Mouse (Mus musculus) neural tube, embryonic 11.5 days (tissue): ENCODE results near the gene Sec63. TPM values are rescaled to one million over a fixed set of nuclear protein-coding genes. Genes with fewer than 3 reads are reported as not detected.

Experiments
- ATAC-seq: fragments of 200-750 bp; cut with Nextera tagmentation; 2 replicates; pipeline ENCODE4 v1.8.0; 2017; ENCODE audit warnings: moderate number of reproducible peaks, mild to moderate bottlenecking, moderate TSS enrichment, moderate library complexity; ENCODE audit not compliant: insufficient read depth, low FRiP score, low TSS enrichment
- DNase-seq: peaks from one replicate; pipeline ENCODE4 v3.0.0-alpha.2; 2015; ENCODE audit warnings: low spot score
- H3K27ac ChIP-seq: fragments of 300-500 bp; sonication (generic); 2 replicates; pipeline ENCODE4 v1.5.1; 2014; ENCODE audit warnings: low read depth, mild to moderate bottlenecking, low read length
- H3K27me3 ChIP-seq: fragments of 300-500 bp; sonication (generic); 2 replicates; pipeline ENCODE4 v1.6.1; 2014; ENCODE audit warnings: mild to moderate bottlenecking, low read length, mixed read lengths; ENCODE audit not compliant: control insufficient read depth, insufficient read depth
- H3K36me3 ChIP-seq: fragments of 300-500 bp; sonication (generic); 2 replicates; pipeline ENCODE4 v1.6.1; 2014; ENCODE audit warnings: mild to moderate bottlenecking, low read length, moderate library complexity, mixed read lengths; ENCODE audit not compliant: control insufficient read depth, insufficient read depth
- H3K4me1 ChIP-seq: fragments of 300-500 bp; sonication (generic); 2 replicates; pipeline ENCODE4 v1.6.1; 2014; ENCODE audit warnings: low read length, mixed read lengths; ENCODE audit not compliant: control insufficient read depth, insufficient read depth
- H3K4me2 ChIP-seq: fragments of 300-500 bp; sonication (generic); 2 replicates; pipeline ENCODE4 v1.6.1; 2014; ENCODE audit warnings: low read depth, mild to moderate bottlenecking, moderate library complexity
- H3K4me3 ChIP-seq: fragments of 300-500 bp; sonication (generic); 2 replicates; pipeline ENCODE4 v1.5.1; 2014; ENCODE audit warnings: low read depth, low read length
- H3K9ac ChIP-seq: fragments of 300-500 bp; sonication (generic); 2 replicates; pipeline ENCODE4 v1.6.1; 2014; ENCODE audit warnings: mild to moderate bottlenecking, low read length
- H3K9me3 ChIP-seq: fragments of 300-500 bp; sonication (generic); 2 replicates; pipeline ENCODE4 v1.6.1; 2016; ENCODE audit warnings: low read length; ENCODE audit not compliant: control insufficient read depth
- WGBS: fragments of 180-500 bp; shearing (Covaris S2); extraction: QIAGEN DNeasy Blood & Tissue Kit; methylation state at CpG from one replicate; pipeline ENCODE4 v1.1.7; 2014; 5-methylcytosine and 5-hydroxymethylcytosine counted together
- polyA plus RNA-seq: library from polyadenylated mRNA; unstranded; fragments of >200 nt; fragmentation: Nextera tagmentation; extraction: Ambion mirVana; gene quantifications from 2 replicates; pipeline ENCODE4 v1.2.1, GENCODE M21; 2014

The Sec63 gene
- polyA plus RNA-seq, 1 experiment from 2014 or later = 36.0 TPM

GRCm38 (mm10) chr10:42838736-42839135 lies 77.4 kb downstream of the Sec63 start:
- H3K4me2 ChIP-seq = no peak overlapping the region
- DNase-seq (no peak), ATAC-seq (no peak)
- H3K27ac ChIP-seq = no peak overlapping the region
- no peaks in the 10 kb centered on the region; the same call in 1 of the 2 replicates for H3K36me3 ChIP-seq
- WGBS = 94% methylated on average over 2 of the region's 2 CpGs
- peaks cover 3% of the 10 kb centered on the region; the same call in 1 of the 2 replicates for H3K4me1 ChIP-seq
- H3K4me3 ChIP-seq = no peak overlapping the region
- H3K27me3 ChIP-seq = no peaks in the 10 kb centered on the region
- H3K9me3 ChIP-seq = no peaks in the 10 kb centered on the region
- no peak overlapping the region for H3K9ac ChIP-seq

DNA sequence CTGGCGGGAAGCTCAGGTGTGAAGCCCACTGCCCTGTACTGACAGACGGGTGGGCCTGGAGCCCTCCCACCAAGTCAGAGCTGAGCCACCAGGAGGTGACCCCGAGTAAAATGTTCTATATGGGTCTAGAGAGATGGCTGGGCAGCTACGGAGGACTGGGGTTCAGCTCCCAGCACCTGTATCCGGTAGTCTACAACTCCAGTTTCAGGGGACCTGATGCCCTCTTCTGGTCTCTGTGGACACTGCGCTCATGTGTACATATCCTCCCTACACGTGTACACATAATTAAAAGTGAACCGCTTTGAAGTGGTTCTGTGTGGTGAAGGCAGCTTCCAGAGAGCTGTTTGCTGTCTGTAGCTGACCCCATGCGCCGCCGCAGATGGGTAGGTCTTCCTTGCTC lies 78.7 kb downstream of the Sec63 start:
- Histone ChIP-seq H3K27me3 (no peaks in the 10 kb centered on the region), H3K9me3 (no peaks in the 10 kb centered on the region), H3K4me3 (no peak overlapping the region), H3K27ac (no peak overlapping the region), H3K9ac (no peak overlapping the region), H3K4me1 (no peaks in the 10 kb centered on the region), H3K36me3 (no peaks in the 10 kb centered on the region), H3K4me2 (no peak overlapping the region)
- no peak for ATAC-seq
- no peak for DNase-seq
- WGBS = 96% methylated on average over 11 of the region's 11 CpGs

- H3K36me3 ChIP-seq = no peaks in the 10 kb centered on the region
- H3K4me3 ChIP-seq = no peak overlapping the region
- no peak overlapping the region for H3K4me2 ChIP-seq
- H3K27me3 ChIP-seq = no peaks in the 10 kb centered on the region
- H3K4me1 ChIP-seq = no peaks in the 10 kb centered on the region
- DNase-seq = peak; percentile 31
- no peak overlapping the region for H3K27ac ChIP-seq
- H3K9ac ChIP-seq = no peak overlapping the region
- 63% methylated on average over 16 of the region's 16 CpGs for WGBS
- ATAC-seq = no peak
- H3K9me3 ChIP-seq = no peaks in the 10 kb centered on the region
Measured at GRCm38 (mm10) chr10:42841531-42842195, 80.4 kb downstream of the Sec63 start.

GRCm38 (mm10) chr10:42842358-42842757 lies 81.1 kb downstream of the Sec63 start:
- WGBS = 9% methylated on average over 9 of the region's 9 CpGs
- DNase-seq (peak; percentile 81), ATAC-seq (peak; percentile 72)
- H3K4me2 ChIP-seq = no peak overlapping the region
- no peak overlapping the region for H3K27ac ChIP-seq
- no peak overlapping the region for H3K4me3 ChIP-seq
- H3K36me3 ChIP-seq = no peaks in the 10 kb centered on the region
- no peak overlapping the region for H3K9ac ChIP-seq
- no peaks in the 10 kb centered on the region for H3K27me3 ChIP-seq
- no peaks in the 10 kb centered on the region for H3K9me3 ChIP-seq
- H3K4me1 ChIP-seq = no peaks in the 10 kb centered on the region

GRCm38 (mm10) chr10:42843416-42843815 lies 82.1 kb downstream of the Sec63 start:
- WGBS = 88% methylated on average over 1 of the region's 1 CpGs
- H3K27ac ChIP-seq = no peak overlapping the region
- H3K4me1 ChIP-seq = no peaks in the 10 kb centered on the region
- H3K27me3 ChIP-seq = no peaks in the 10 kb centered on the region
- ATAC-seq = no peak
- DNase-seq = no peak
- no peak overlapping the region for H3K4me2 ChIP-seq
- H3K4me3 ChIP-seq = no peak overlapping the region
- no peaks in the 10 kb centered on the region for H3K36me3 ChIP-seq
- no peaks in the 10 kb centered on the region for H3K9me3 ChIP-seq
- H3K9ac ChIP-seq = no peak overlapping the region

DNA sequence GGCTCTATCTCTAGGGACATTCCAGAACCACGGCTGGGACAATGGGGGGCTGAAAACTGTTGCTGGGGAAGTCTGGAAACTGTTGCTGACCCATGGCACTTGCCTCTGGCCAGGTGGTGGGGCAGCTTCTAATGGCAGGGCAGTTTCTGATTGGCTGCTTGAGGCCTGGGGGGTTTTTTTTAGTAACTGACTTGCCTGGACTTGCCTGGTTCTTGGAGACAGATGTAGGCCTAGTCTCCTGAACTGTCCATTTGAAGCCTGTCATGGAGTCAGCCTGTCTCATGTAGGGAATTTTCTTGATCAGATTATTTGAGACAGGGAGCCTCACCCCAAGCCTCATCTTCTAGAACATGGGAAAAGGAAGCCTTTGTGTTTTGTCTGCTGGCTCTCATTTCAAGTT lies 84.2 kb downstream of the Sec63 start:
- DNase-seq = no peak
- 43% methylated on average over 1 of the region's 1 CpGs for WGBS
- H3K36me3 ChIP-seq = no peaks in the 10 kb centered on the region
- H3K27me3 ChIP-seq = no peaks in the 10 kb centered on the region
- no peak for ATAC-seq
- no peak overlapping the region for H3K4me3 ChIP-seq
- no peak overlapping the region for H3K4me2 ChIP-seq
- no peak overlapping the region for H3K9ac ChIP-seq
- H3K27ac ChIP-seq = no peak overlapping the region
- no peaks in the 10 kb centered on the region for H3K4me1 ChIP-seq
- no peaks in the 10 kb centered on the region for H3K9me3 ChIP-seq

GRCm38 (mm10) chr10:42848179-42849080 lies 87.1 kb downstream of the Sec63 start:
- Histone ChIP-seq H3K27ac (no peak overlapping the region), H3K4me1 (no peaks in the 10 kb centered on the region), H3K9me3 (no peaks in the 10 kb centered on the region), H3K36me3 (no peaks in the 10 kb centered on the region), H3K9ac (no peak overlapping the region), H3K4me2 (no peak overlapping the region), H3K4me3 (no peak overlapping the region), H3K27me3 (no peaks in the 10 kb centered on the region)
- DNase-seq (no peak), ATAC-seq (no peak)
- 92% methylated on average over 13 of the region's 13 CpGs for WGBS

GRCm38 (mm10) chr10:42849081-42849400 lies 87.7 kb downstream of the Sec63 start:
- WGBS = 88% methylated on average over 7 of the region's 7 CpGs
- ATAC-seq (no peak), DNase-seq (no peak)

DNA sequence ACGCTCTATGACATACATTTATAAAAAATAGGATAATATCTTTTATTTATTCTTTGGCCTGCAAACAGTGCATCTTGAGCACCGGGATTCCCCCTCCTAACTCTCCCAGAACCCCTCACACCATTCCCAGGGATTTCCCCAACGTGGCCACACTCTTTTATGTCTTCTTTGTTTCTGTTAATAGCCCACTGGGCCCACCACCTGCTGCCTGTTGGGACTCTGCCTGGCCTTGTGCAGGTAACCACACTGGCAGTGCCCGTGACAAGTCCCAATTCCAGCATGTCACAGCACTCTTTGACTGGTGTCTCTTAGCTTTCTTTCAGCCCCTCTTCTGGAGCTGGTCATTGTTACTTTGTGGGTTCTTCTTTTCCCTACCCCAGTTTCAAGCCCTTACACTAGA lies 93.5 kb downstream of the Sec63 start:
- 63% methylated on average over 4 of the region's 4 CpGs for WGBS
- H3K9ac ChIP-seq = no peak overlapping the region
- no peak overlapping the region for H3K27ac ChIP-seq

More at GRCm38 (mm10) chr10:42849081-42849400, 87.7 kb downstream of the Sec63 start:
- H3K27me3 ChIP-seq = no peaks in the 10 kb centered on the region
- H3K4me1 ChIP-seq = no peaks in the 10 kb centered on the region
- no peak overlapping the region for H3K27ac ChIP-seq
- H3K9ac ChIP-seq = no peak overlapping the region
- H3K4me2 ChIP-seq = no peak overlapping the region
- H3K36me3 ChIP-seq = no peaks in the 10 kb centered on the region
- no peaks in the 10 kb centered on the region for H3K9me3 ChIP-seq
- no peak overlapping the region for H3K4me3 ChIP-seq

More for the DNA sequence above, 93.5 kb downstream of the Sec63 start:
- H3K4me3 ChIP-seq = no peak overlapping the region
- no peaks in the 10 kb centered on the region for H3K27me3 ChIP-seq
- H3K4me1 ChIP-seq = peaks cover 1% of the 10 kb centered on the region
- H3K36me3 ChIP-seq = no peaks in the 10 kb centered on the region
- DNase-seq (no peak), ATAC-seq (no peak)
- no peaks in the 10 kb centered on the region for H3K9me3 ChIP-seq
- no peak overlapping the region for H3K4me2 ChIP-seq
